10 mouse cellular contexts compared by ENCODE assay signal in genomic region chr11:82780134-82780533, GRCm38 (mm10). TPM values are rescaled to one million over a fixed set of nuclear protein-coding genes. Genes with fewer than 3 reads are reported as not detected.
DNase-seq lines count a peak whose midpoint lies in the region; ATAC-seq and TF ChIP-seq lines count a peak whose summit lies in the region.
"Had no signal": no experiment of that assay in that cellular context is flagged by ENCODE, and none has a peak within 500 bp of the region (broad histone marks: within the 10 kb centered on the region; RNA-seq: fewer than 3 reads in every experiment).

No protein-coding gene starts in this region.

- peak overlapping the region; percentile 27; the same call in 1 of the 2 replicates for H3K9ac ChIP-seq in heart, adult 2 months (ENCODE audit: low read depth, low read length)
- H3K9ac ChIP-seq in forebrain, postnatal 0 days: 0 out of 2 replicates have a peak overlapping the region, but pooled peaks have one; percentile 92
- peak overlapping the region; percentile 98 for H3K9ac ChIP-seq in liver, postnatal 0 days (replicated peaks)

- H3K79me2 ChIP-seq in heart, adult 2 months (replicated peaks; ENCODE audit: control insufficient read depth, insufficient read depth, low read length): no peaks in the 10 kb centered on the region

- TF ChIP-seq POLR2A in heart, adult 2 months (IDR thresholded peaks at IDR 0.05; ENCODE audit: insufficient read depth, low read depth, low read length): no peak

- TF ChIP-seq EP300 in heart, adult 2 months (IDR thresholded peaks at IDR 0.05; ENCODE audit: insufficient read depth, low read depth, low read length): no peak
- no peak for TF ChIP-seq EP300 in liver, postnatal 0 days (IDR thresholded peaks at IDR 0.05; ENCODE audit: low read depth)

- H3K27me3 ChIP-seq in heart, adult 2 months (ENCODE audit: control insufficient read depth, insufficient read depth, low read length): no peaks in the 10 kb centered on the region
- no peaks in the 10 kb centered on the region for H3K27me3 ChIP-seq in E14TG2a.4 (ENCODE audit: insufficient read depth, low read length)
- no peaks in the 10 kb centered on the region for H3K27me3 ChIP-seq in forebrain, postnatal 0 days (ENCODE audit: insufficient read depth, low read length)
- H3K27me3 ChIP-seq in liver, postnatal 0 days (ENCODE audit: insufficient read depth, low read length): no peaks in the 10 kb centered on the region
- H3K27me3 ChIP-seq: Patski had no signal

- no peak for DNase-seq in heart, adult 2 months
- DNase-seq in heart, postnatal 4 days: no peak
- DNase-seq in forebrain, postnatal 0 days: no peak
- no peak for DNase-seq in liver, postnatal 0 days
- no peak for DNase-seq in cerebellum, postnatal 14 days
- DNase-seq in ovary, postnatal 36 days (ENCODE audit: low spot score): no peak
- DNase-seq: right cerebral cortex, postnatal 14 days had no signal

- H3K4me2 ChIP-seq in forebrain, postnatal 0 days (ENCODE audit: low read depth): peak overlapping the region; percentile 66
- peak overlapping the region; percentile 74 for H3K4me2 ChIP-seq in liver, postnatal 0 days (ENCODE audit: low read depth, low read length)

- H3K9me3 ChIP-seq in E14TG2a.4 (ENCODE audit: low read length): no peaks in the 10 kb centered on the region
- H3K9me3 ChIP-seq in forebrain, postnatal 0 days (ENCODE audit: low read length): no peaks in the 10 kb centered on the region
- H3K9me3 ChIP-seq in liver, postnatal 0 days (ENCODE audit: low read length): no peaks in the 10 kb centered on the region

- ATAC-seq in forebrain, postnatal 0 days: no peak
- ATAC-seq in liver, postnatal 0 days: no peak
- ATAC-seq in monocyte, adult 5-6 weeks (replicated peaks; ENCODE audit: insufficient number of reproducible peaks, low FRiP score, low TSS enrichment, poor library complexity, severe bottlenecking): no peak

- peaks cover 2% of the 10 kb centered on the region; the same call in 1 of the 2 replicates for H3K36me3 ChIP-seq in heart, adult 2 months (ENCODE audit: control insufficient read depth, insufficient read depth, low read length)
- H3K36me3 ChIP-seq in E14TG2a.4 (ENCODE audit: insufficient read depth, low read length): peaks cover 31% of the 10 kb centered on the region
- H3K36me3 ChIP-seq in forebrain, postnatal 0 days (ENCODE audit: insufficient read depth): peaks cover 5% of the 10 kb centered on the region
- H3K36me3 ChIP-seq in liver, postnatal 0 days (replicated peaks; ENCODE audit: insufficient read depth, low read length): peaks cover 7% of the 10 kb centered on the region; the same call in 1 of the 2 replicates

- no peak overlapping the region for H3K27ac ChIP-seq in heart, adult 2 months
- no peak overlapping the region for H3K27ac ChIP-seq in forebrain, postnatal 0 days (ENCODE audit: low read depth, low read length)
- peak overlapping the region; percentile 94; the same call in 1 of the 2 replicates for H3K27ac ChIP-seq in liver, postnatal 0 days (ENCODE audit: low read depth)

- WGBS in heart, adult 2 months: 42% methylated on average over 5 of the region's 5 CpGs
- WGBS in forebrain, postnatal 0 days: 57% methylated on average over 5 of the region's 5 CpGs
- 38% methylated on average over 5 of the region's 5 CpGs for WGBS in liver, postnatal 0 days (ENCODE audit: insufficient replicate concordance)

- H3K4me1 ChIP-seq in heart, adult 2 months (ENCODE audit: control insufficient read depth, insufficient read depth, low read length): peaks cover 3% of the 10 kb centered on the region
- H3K4me1 ChIP-seq in E14TG2a.4 (replicated peaks; ENCODE audit: low read depth, low read length): peaks cover 35% of the 10 kb centered on the region
- peaks cover 6% of the 10 kb centered on the region for H3K4me1 ChIP-seq in forebrain, postnatal 0 days (ENCODE audit: insufficient read depth)
- peaks cover 16% of the 10 kb centered on the region; the same call in 1 of the 2 replicates for H3K4me1 ChIP-seq in liver, postnatal 0 days (ENCODE audit: insufficient read depth)

- TF ChIP-seq CTCF in heart, adult 2 months (IDR thresholded peaks at IDR 0.05): no peak
- no peak for TF ChIP-seq CTCF in E14TG2a.4 (conservative IDR thresholded peaks at IDR 0.05; ENCODE audit: low read length)
- no peak for TF ChIP-seq CTCF in forebrain, postnatal 0 days (IDR thresholded peaks at IDR 0.05; ENCODE audit: low read depth)
- TF ChIP-seq CTCF in liver, postnatal 0 days (IDR thresholded peaks at IDR 0.05; ENCODE audit: low read depth): no peak

- intact Hi-C loops in heart, adult 2 months (cut with DNase I): loop anchor here (5.0 kb wide), 2 partner anchors 33 to 52 kb away; no protein-coding TSS in a partner anchor

- peak overlapping the region; percentile 100 for H3K4me3 ChIP-seq in heart, adult 2 months
- peak overlapping the region; percentile 98 for H3K4me3 ChIP-seq in E14TG2a.4 (replicated peaks; ENCODE audit: low read length)
- H3K4me3 ChIP-seq in forebrain, postnatal 0 days (ENCODE audit: low read depth, low read length): peak overlapping the region; percentile 92
- H3K4me3 ChIP-seq in liver, postnatal 0 days (ENCODE audit: low read depth, low read length): peak overlapping the region; percentile 99

RNA-seq across cellular contexts. Expression of gene Lig3, which starts 0.8 kb away (rescaled TPM):
- 10 to 100 TPM; 14.4 to 20.0 TPM for total RNA-seq in heart, adult 2 months (2021)
- 9.2 and 15.5 TPM in 2 replicates for polyA plus RNA-seq in heart, adult 2 months (2012; rRNA removed)
- total RNA-seq in heart, postnatal 4 days (2021): 10 to 100 TPM; 24.6 to 25.8 TPM
- 41.2 and 53.6 TPM in 2 replicates for total RNA-seq in forebrain, postnatal 0 days (2014; rRNA removed)
- polyA plus RNA-seq in forebrain, postnatal 0 days (2015; fragmentation: Nextera tagmentation; extraction: Ambion mirVana): 13.4 and 18.3 TPM in 2 replicates
- 4.8 TPM in 2 replicates for polyA plus RNA-seq in liver, postnatal 0 days (2015; fragmentation: Nextera tagmentation; extraction: Ambion mirVana)
- total RNA-seq in monocyte, adult 5-6 weeks (2017): 18.8 to 33.3 TPM (median 29.5 TPM) in 3 replicates

RNA-seq across cellular contexts. Expression of gene Zfp830, which starts 16.0 kb away (rescaled TPM):
- total RNA-seq in heart, adult 2 months (2021): 10 to 100 TPM; 12.8 to 15.1 TPM
- 4.4 and 5.7 TPM in 2 replicates for polyA plus RNA-seq in heart, adult 2 months (2012; rRNA removed)
- total RNA-seq in heart, postnatal 4 days (2021): 10 to 100 TPM; 16.5 to 17.4 TPM
- total RNA-seq in forebrain, postnatal 0 days (2014; rRNA removed): 21.5 and 23.8 TPM in 2 replicates
- polyA plus RNA-seq in forebrain, postnatal 0 days (2015; fragmentation: Nextera tagmentation; extraction: Ambion mirVana): 17.0 and 19.6 TPM in 2 replicates
- polyA plus RNA-seq in liver, postnatal 0 days (2015; fragmentation: Nextera tagmentation; extraction: Ambion mirVana): 11.8 and 11.9 TPM in 2 replicates
- total RNA-seq in monocyte, adult 5-6 weeks (2017): 57.6 to 66.5 TPM (median 64.7 TPM) in 3 replicates

RNA-seq across cellular contexts. Expression of gene Cct6b, which starts 16.0 kb away (rescaled TPM):
- under 1 TPM; 0.21 to 0.41 TPM for total RNA-seq in heart, adult 2 months (2021)
- 0.21 TPM in 1 of 2 replicates, not detected in the other for polyA plus RNA-seq in heart, adult 2 months (2012; rRNA removed)
- total RNA-seq in heart, postnatal 4 days (2021): under 1 TPM in 1 of 2 experiments, not detected in 1; 0.27 TPM
- total RNA-seq in forebrain, postnatal 0 days (2014; rRNA removed): 0.23 TPM in 1 of 2 replicates, not detected in the other
- 0.19 and 0.28 TPM in 2 replicates for polyA plus RNA-seq in forebrain, postnatal 0 days (2015; fragmentation: Nextera tagmentation; extraction: Ambion mirVana)
- polyA plus RNA-seq in liver, postnatal 0 days (2015; fragmentation: Nextera tagmentation; extraction: Ambion mirVana): 0.28 and 0.32 TPM in 2 replicates
- 0.29 to 0.64 TPM in 2 of 3 replicates, not detected in the other for total RNA-seq in monocyte, adult 5-6 weeks (2017)

Comparison
In these comparisons a context has a peak if more than half of its experiments do, and no peak if none do; other contexts are left out.
1. H3K9ac ChIP-seq: peak in every context shown above with its lines; median percentile 98 in liver, postnatal 0 days; 92 in forebrain, postnatal 0 days; 27 in heart, adult 2 months.